Mouse (Mus musculus) left cerebral cortex, adult 8-10 months (tissue): ENCODE data around the gene Cmip. TPM values are rescaled to one million over a fixed set of nuclear protein-coding genes. Genes with fewer than 3 reads are reported as not detected.
A peak's percentile ranks its signal among the peaks of the same experiment; 100 is the strongest.

Source experiments
- DNase-seq, 2 experiments: peaks; one replicate each; pipeline ENCODE4 v3.0.0; 2022; ENCODE audit warnings: low spot score in 2 of 2
- total RNA-seq, 4 experiments: library from RNA; stranded (reverse); gene quantifications; 2 replicates each; pipeline ENCODE4 v1.2.4; 2022

Gene Cmip
- total RNA-seq, 4 experiments from 2014 or later = 268 to 292 (median 275) TPM

- no peak for DNase-seq
Measured at GRCm38 (mm10) chr8:117373001-117373428, 116.2 kb downstream of the Cmip start.

GRCm38 (mm10) chr8:117374087-117374486 is 117.2 kb downstream of the Cmip start:
- DNase-seq = no peak

GRCm38 (mm10) chr8:117376997-117377396 is 120.1 kb downstream of the Cmip start:
- DNase-seq = no peak

- DNase-seq = peak in 1 of 2 experiments; percentile 54
Measured at GRCm38 (mm10) chr8:117378625-117379024, 121.8 kb downstream of the Cmip start.

GRCm38 (mm10) chr8:117379131-117379530 is 122.3 kb downstream of the Cmip start:
- peak; percentile 64 to 81 for DNase-seq

GRCm38 (mm10) chr8:117380796-117381195 is 123.9 kb downstream of the Cmip start:
- DNase-seq = peak; percentile 35 to 57

GRCm38 (mm10) chr8:117386142-117386541 is 129.3 kb downstream of the Cmip start:
- no peak for DNase-seq

- DNase-seq = no peak
Measured at GRCm38 (mm10) chr8:117387642-117388041, 130.8 kb downstream of the Cmip start.

GRCm38 (mm10) chr8:117388370-117388769 is 131.5 kb downstream of the Cmip start:
- no peak for DNase-seq

GRCm38 (mm10) chr8:117393853-117394252 is 137.0 kb downstream of the Cmip start:
- DNase-seq = no peak

- DNase-seq = peak; percentile 33 to 85
Measured at GRCm38 (mm10) chr8:117395055-117395454, 138.2 kb downstream of the Cmip start.

GRCm38 (mm10) chr8:117396884-117397283 is 140.0 kb downstream of the Cmip start:
- no peak for DNase-seq

GRCm38 (mm10) chr8:117397751-117398150 is 140.9 kb downstream of the Cmip start:
- peak in 1 of 2 experiments; percentile 48 for DNase-seq

- DNase-seq = no peak
Measured at GRCm38 (mm10) chr8:117399229-117399628, 142.4 kb downstream of the Cmip start.

- no peak for DNase-seq
Measured at GRCm38 (mm10) chr8:117400820-117401219, 144.0 kb downstream of the Cmip start.

- no peak for DNase-seq
Measured at GRCm38 (mm10) chr8:117401880-117402279, 145.0 kb downstream of the Cmip start.

GRCm38 (mm10) chr8:117402911-117403704 is 146.2 kb downstream of the Cmip start:
- no peak for DNase-seq

- DNase-seq = peak in 1 of 2 experiments; percentile 44
Measured at GRCm38 (mm10) chr8:117403705-117404476, 147.0 kb downstream of the Cmip start.

- DNase-seq = no peak
Measured at GRCm38 (mm10) chr8:117406081-117406480, 149.2 kb downstream of the Cmip start.

GRCm38 (mm10) chr8:117408634-117409033 is 151.8 kb downstream of the Cmip start:
- no peak for DNase-seq

GRCm38 (mm10) chr8:117409056-117409455 is 152.2 kb downstream of the Cmip start:
- DNase-seq = no peak

GRCm38 (mm10) chr8:117410391-117410790 is 153.5 kb downstream of the Cmip start:
- DNase-seq = no peak
